Comparison of ENCODE assay signal across 21 mouse cellular contexts in the genomic region with DNA sequence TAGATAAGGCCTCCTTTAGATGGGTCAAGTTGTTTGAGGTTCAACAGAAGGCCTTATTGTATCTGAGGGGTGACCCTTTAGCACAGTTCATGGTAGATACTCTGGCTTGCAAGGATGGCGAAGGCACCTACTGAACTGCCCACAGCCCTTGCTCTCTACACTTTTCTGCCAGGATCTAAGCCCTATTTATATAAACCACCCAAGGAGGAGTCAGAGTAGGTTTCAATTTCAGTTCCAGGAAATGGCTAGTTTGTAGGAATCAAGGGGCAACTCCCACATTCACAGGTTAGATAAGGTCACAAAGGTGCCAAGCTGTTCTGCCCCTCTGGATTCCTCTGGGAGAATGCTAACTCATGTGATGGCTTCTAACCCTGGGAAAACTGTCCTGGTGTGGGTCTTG. TPM values are rescaled to one million over a fixed set of nuclear protein-coding genes. Genes with fewer than 3 reads are reported as not detected.
"Had no signal": no experiment of that assay in that cellular context is flagged by ENCODE, and none has a peak within 500 bp of the region (broad histone marks: within the 10 kb centered on the region; RNA-seq: fewer than 3 reads in every experiment).

No protein-coding gene starts in this region.

RNA-seq across cellular contexts. Expression of a gene that starts 26.1 kb away (rescaled TPM):
- polyA plus RNA-seq: limb, embryonic 10.5 days had no signal

RNA-seq across cellular contexts. Expression of a gene that starts 50.6 kb away (rescaled TPM):
- total RNA-seq: gastrocnemius, adult 18-20 months; gastrocnemius, adult 8-10 months; gastrocnemius, postnatal 14 days; gastrocnemius, postnatal 36 days; heart, adult 2 months; heart, postnatal 36 days; layer of hippocampus, adult 2 months; layer of hippocampus, postnatal 10 days; layer of hippocampus, postnatal 25 days; left cerebral cortex, adult 2 months; left cerebral cortex, postnatal 14 days; left cerebral cortex, postnatal 36 days had no signal
- polyA plus RNA-seq: heart, embryonic 11.5 days; heart, embryonic 13.5 days; heart, postnatal 0 days; hindbrain, embryonic 13.5 days; hindbrain, embryonic 15.5 days; hindbrain, postnatal 0 days; intestine, embryonic 14.5 days; kidney, embryonic 14.5 days; limb, embryonic 10.5 days had no signal

RNA-seq across cellular contexts. Expression of a gene that starts 51.1 kb away (rescaled TPM):
- polyA plus RNA-seq: heart, embryonic 11.5 days had no signal
